Mouse (Mus musculus): Measurements from ENCODE around the gene Slc2a4.

DNA sequence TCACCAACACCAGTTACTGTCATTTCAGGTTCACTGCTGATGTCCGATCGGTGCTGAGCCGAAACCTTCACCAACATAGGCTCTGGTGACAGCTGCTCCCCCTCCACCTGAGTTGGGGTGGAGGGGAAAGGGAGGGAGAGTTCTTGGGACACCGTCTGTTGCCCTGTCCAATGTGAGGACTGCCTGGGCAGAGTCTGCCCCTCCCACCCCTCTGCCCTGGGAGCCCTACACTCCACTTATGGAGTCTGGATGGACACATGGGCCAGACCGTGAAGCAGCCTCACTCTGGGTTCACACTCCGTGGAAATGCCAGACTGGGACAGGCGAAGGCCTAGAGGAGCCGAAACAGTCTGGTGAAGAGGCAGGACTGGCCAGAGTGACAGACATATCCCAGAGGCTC lies 42.0 kb upstream of the Slc2a4 start:
- TF ChIP-seq POLR2A (IDR thresholded peaks at IDR 0.05; ENCODE audit: insufficient read length, low read depth) (no peak), REST (IDR thresholded peaks at IDR 0.05; ENCODE audit: insufficient read depth, insufficient read length) (no peak), MYOD1 (IDR thresholded peaks at IDR 0.05; ENCODE audit: control insufficient read depth in 1 of 3, insufficient read length in 2 of 3, low read depth in 2 of 3) (no peak), E2F4 (IDR thresholded peaks at IDR 0.05; ENCODE audit: insufficient read depth) (no peak), SRF (IDR thresholded peaks at IDR 0.05; ENCODE audit: control insufficient read depth, insufficient read length, low read depth) (no peak), MAX (IDR thresholded peaks at IDR 0.05; ENCODE audit: low read depth) (no peak), TCF12 (IDR thresholded peaks at IDR 0.05; ENCODE audit: insufficient read depth, poor library complexity, severe bottlenecking) (no peak), POLR2AphosphoS2 (IDR thresholded peaks at IDR 0.05; ENCODE audit: insufficient read length, low read depth) (no peak), USF1 (IDR thresholded peaks at IDR 0.05; ENCODE audit: low read depth) (no peak), TCF3 (IDR thresholded peaks at IDR 0.05; ENCODE audit: insufficient read length, low read depth) (no peak), MYOG (IDR thresholded peaks at IDR 0.05; ENCODE audit: control insufficient read depth in 1 of 3, insufficient read depth in 1 of 3, insufficient read length in 2 of 3, low read depth in 2 of 3) (no peak), CEBPB (IDR thresholded peaks at IDR 0.05; ENCODE audit: insufficient read depth, poor library complexity, severe bottlenecking) (no peak)
